Mouse (Mus musculus) ES-Bruce4 (cell line): ENCODE results near the gene Kmt2d. TPM values are rescaled to one million over a fixed set of nuclear protein-coding genes. Genes with fewer than 3 reads are reported as not detected.

ENCODE experiments used
- H3K27ac ChIP-seq: 2 replicates; pipeline ENCODE4 v1.5.1; 2012; ENCODE audit warnings: low read length, inconsistent platforms; ENCODE audit not compliant: insufficient read depth
- H3K27me3 ChIP-seq: 2 replicates; pipeline ENCODE4 v1.6.1; 2012; ENCODE audit warnings: mild to moderate bottlenecking, low read length, inconsistent platforms; ENCODE audit not compliant: control insufficient read depth, poor library complexity, insufficient read depth, severe bottlenecking
- H3K36me3 ChIP-seq: 2 replicates; pipeline ENCODE4 v1.6.1; 2012; ENCODE audit warnings: inconsistent platforms, mild to moderate bottlenecking, low read length, moderate library complexity; ENCODE audit not compliant: control insufficient read depth, poor library complexity, insufficient read depth, severe bottlenecking
- H3K4me1 ChIP-seq: one replicate; pipeline ENCODE4 v1.8.1; 2011; ENCODE audit warnings: low read length; ENCODE audit not compliant: control insufficient read depth, insufficient read depth
- H3K4me3 ChIP-seq: 2 replicates; pipeline ENCODE4 v1.5.1; 2011; ENCODE audit warnings: low read depth, mild to moderate bottlenecking, low read length
- H3K9ac ChIP-seq: 2 replicates; pipeline ENCODE4 v1.6.1; 2012; ENCODE audit warnings: low read depth, mild to moderate bottlenecking, inconsistent platforms; ENCODE audit not compliant: poor library complexity, severe bottlenecking
- H3K9me3 ChIP-seq: replicated peaks from 2 replicates; pipeline ENCODE4 v1.6.1; 2012; ENCODE audit warnings: mild to moderate bottlenecking, low read length, inconsistent platforms; ENCODE audit not compliant: control insufficient read depth, poor library complexity, insufficient read depth, severe bottlenecking
- CTCF ChIP-seq: IDR thresholded peaks from one replicate; pipeline ENCODE4 v1.8.1; 2011; ENCODE audit warnings: low read depth, low read length
- EP300 ChIP-seq: IDR thresholded peaks from 2 replicates; pipeline ENCODE4 v1.6.1; 2011; ENCODE audit warnings: low read depth, low read length; ENCODE audit not compliant: insufficient read depth
- POLR2A ChIP-seq: IDR thresholded peaks from one replicate; pipeline ENCODE4 v1.8.1; 2011; ENCODE audit warnings: low read length; ENCODE audit not compliant: insufficient read depth
- polyA plus RNA-seq: library from polyadenylated mRNA; stranded (reverse); fragments of >200 nt; gene quantifications from 2 replicates; pipeline ENCODE4 v1.2.4, GENCODE M21; 2011; ENCODE audit warnings: low read depth; ENCODE audit not compliant: missing spikeins, insufficient read depth, insufficient read length

Gene Kmt2d
- polyA plus RNA-seq, 1 experiment = 51.9 TPM

DNA sequence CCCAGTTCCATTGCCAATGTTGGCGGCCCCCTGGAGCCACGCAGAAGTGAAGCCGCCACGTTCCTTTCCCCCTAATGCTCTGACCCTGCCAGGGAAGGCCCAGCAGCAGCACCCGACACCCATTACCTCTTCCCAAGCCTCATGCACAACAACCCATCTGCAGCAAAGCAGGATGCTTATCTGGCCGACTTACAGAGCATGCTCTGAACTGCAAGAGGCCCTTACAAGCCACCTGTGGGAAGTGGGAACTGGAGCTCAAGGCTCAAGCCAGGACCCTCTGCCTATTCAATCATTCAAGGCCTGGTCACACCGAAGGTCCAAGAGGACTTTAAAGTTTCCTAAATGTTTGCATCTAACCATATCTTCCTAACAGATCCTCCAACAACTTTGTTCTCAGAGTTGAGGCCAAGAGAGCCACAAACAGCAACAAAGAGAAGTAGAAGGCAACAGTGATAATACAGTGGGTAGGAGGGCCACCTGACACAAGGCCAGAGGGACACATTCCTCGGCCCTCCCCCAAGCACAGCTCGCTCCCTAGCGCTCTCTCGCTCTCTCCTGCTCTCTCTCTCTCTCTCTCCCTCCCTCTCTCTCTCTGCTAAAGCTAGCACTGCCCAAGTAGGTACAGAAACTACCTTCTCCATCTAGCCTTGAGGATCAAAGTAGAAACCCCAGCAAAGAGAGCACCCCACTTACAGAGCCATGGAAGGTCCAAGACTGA, 2.5 kb downstream of the Kmt2d start:
- no peak overlapping the region for H3K9ac ChIP-seq
- no peak overlapping the region for H3K27ac ChIP-seq
- H3K36me3 ChIP-seq = peaks cover 28% of the 10 kb centered on the region
- no peaks in the 10 kb centered on the region for H3K27me3 ChIP-seq
- peaks cover 2% of the 10 kb centered on the region for H3K4me1 ChIP-seq
- H3K4me3 ChIP-seq = no peak overlapping the region
- H3K9me3 ChIP-seq = no peaks in the 10 kb centered on the region
- TF ChIP-seq POLR2A = no peak
- TF ChIP-seq CTCF = no peak
- no peak for TF ChIP-seq EP300

DNA sequence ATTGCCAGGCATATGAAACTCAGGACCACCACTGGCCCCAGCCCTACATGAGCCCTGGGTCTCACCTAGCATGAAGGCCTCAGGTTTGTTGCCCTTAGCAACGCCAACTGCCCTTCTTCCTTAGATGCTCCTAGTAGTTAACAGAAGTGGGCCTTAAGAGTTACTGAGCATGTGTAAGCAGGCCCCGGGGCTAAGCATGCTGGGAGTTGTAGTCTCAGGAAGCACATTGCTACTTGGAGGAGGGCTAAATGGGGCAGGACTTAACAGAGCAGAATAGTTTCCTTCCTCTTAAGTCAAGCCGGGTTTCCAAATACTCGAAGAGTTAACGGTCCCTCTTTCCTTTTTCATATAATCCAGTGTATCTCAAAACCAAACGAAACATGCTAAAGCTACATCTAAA, 3.7 kb downstream of the Kmt2d start:
- H3K36me3 ChIP-seq = peaks cover 40% of the 10 kb centered on the region

DNA sequence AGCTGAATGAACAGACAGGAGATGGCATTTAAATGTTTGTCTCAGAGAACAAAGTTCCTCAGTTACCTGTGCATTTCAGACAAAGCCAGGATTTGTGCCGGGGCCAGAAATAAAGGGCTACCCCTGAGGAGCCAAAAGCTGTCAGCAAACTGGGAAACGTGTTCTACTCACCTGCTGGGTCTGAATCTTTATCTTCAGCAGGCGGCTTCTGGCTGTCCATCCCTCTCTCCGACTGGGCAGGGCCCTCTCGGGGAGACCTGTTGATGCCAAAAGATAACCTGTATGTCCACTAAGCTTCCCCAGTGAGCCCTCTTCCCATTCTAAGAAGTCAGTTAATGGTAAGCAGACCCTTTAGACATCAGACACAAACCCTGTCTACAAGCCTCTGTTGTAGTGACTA, 4.5 kb downstream of the Kmt2d start:
- Histone ChIP-seq H3K9ac (no peak overlapping the region), H3K9me3 (no peaks in the 10 kb centered on the region), H3K27me3 (no peaks in the 10 kb centered on the region), H3K4me1 (peaks cover 2% of the 10 kb centered on the region), H3K36me3 (peaks cover 45% of the 10 kb centered on the region), H3K27ac (no peak overlapping the region), H3K4me3 (no peak overlapping the region)
- TF ChIP-seq CTCF = no peak
- no peak for TF ChIP-seq EP300
- TF ChIP-seq POLR2A = no peak

More for the DNA sequence above, 3.7 kb downstream of the Kmt2d start:
- H3K9ac ChIP-seq = no peak overlapping the region
- H3K27ac ChIP-seq = no peak overlapping the region
- no peaks in the 10 kb centered on the region for H3K9me3 ChIP-seq
- no peaks in the 10 kb centered on the region for H3K27me3 ChIP-seq
- H3K4me1 ChIP-seq = peaks cover 2% of the 10 kb centered on the region
- TF ChIP-seq CTCF (no peak), POLR2A (no peak), EP300 (no peak)
- no peak overlapping the region for H3K4me3 ChIP-seq

DNA sequence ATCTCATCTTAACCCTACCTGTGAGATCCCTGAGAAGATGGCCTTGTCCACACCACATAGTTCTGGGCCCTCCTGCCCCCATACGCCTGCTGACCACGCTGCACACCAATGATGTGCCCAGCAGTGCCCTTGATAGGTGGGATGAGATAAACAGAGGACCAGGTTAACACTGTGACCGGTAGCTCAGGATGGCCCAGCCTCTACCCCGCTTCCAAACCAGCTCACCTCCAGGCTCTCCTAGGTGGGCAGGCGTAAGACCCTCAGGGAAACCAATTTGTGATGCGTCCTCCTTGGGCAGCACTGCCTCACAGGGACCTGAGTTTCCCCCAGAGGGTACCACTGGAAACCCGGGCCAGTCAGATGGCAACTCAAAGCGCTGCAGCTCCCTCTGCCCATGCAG, 5.2 kb downstream of the Kmt2d start:
- H3K4me1 ChIP-seq = peaks cover 2% of the 10 kb centered on the region
- TF ChIP-seq CTCF (no peak), POLR2A (no peak), EP300 (no peak)
- H3K4me3 ChIP-seq = no peak overlapping the region
- no peaks in the 10 kb centered on the region for H3K27me3 ChIP-seq
- peaks cover 52% of the 10 kb centered on the region for H3K36me3 ChIP-seq
- H3K27ac ChIP-seq = no peak overlapping the region
- no peak overlapping the region for H3K9ac ChIP-seq
- no peaks in the 10 kb centered on the region for H3K9me3 ChIP-seq

DNA sequence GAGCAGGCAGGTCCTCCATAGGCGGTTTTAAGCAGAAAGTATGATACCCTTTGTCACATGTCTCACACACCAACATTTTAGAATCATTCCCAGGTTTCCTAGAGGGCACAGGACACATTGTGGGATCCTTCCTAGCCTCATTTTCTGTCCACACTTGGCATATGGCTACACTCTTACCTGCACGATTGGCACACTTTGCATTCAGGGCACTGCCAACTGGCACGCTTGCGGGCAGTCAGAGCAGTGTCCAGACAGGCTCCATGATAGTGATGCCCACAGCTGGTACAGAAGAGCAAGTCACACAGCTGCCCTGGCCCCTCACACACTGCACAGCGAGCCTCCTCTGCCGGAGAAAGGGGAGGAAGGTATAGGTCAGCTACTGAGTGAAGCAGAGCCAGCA, 6.1 kb downstream of the Kmt2d start:
- Histone ChIP-seq H3K4me3 (no peak overlapping the region), H3K27ac (no peak overlapping the region), H3K4me1 (peaks cover 2% of the 10 kb centered on the region), H3K9ac (no peak overlapping the region), H3K27me3 (no peaks in the 10 kb centered on the region), H3K9me3 (no peaks in the 10 kb centered on the region), H3K36me3 (peaks cover 53% of the 10 kb centered on the region)
- TF ChIP-seq EP300 (no peak), CTCF (no peak), POLR2A (no peak)

DNA sequence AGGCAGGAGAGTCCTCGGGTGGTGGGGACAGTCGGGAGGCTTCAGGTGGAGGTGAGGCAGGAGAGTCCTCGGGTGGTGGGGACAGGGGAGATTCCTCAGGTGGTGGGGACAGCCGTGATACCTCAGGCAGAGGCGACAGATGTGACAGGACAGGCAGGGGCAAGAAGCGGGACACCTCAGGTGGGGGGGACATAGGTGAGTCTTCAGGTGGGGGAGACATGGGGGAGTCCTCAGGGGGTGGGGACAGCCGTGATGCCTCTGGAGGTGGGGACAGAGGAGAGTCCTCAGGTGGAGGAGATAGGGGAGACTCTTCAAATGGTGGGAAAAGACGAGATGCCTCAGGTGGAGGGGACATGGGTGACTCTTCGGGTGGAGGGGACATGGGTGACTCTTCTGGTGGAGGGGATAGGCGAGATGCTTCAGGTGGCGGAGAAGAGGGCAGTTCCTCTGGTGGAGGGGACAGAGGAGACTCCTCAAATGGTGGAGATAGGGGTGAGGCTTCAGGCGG, 7.5 kb downstream of the Kmt2d start:
- no peak overlapping the region for H3K9ac ChIP-seq
- no peak overlapping the region for H3K27ac ChIP-seq
- H3K9me3 ChIP-seq = no peaks in the 10 kb centered on the region
- no peaks in the 10 kb centered on the region for H3K27me3 ChIP-seq
- H3K4me3 ChIP-seq = no peak overlapping the region
- H3K4me1 ChIP-seq = peaks cover 2% of the 10 kb centered on the region
- TF ChIP-seq POLR2A (no peak), EP300 (no peak), CTCF (no peak)
- peaks cover 53% of the 10 kb centered on the region for H3K36me3 ChIP-seq
